Mouse (Mus musculus) forebrain, embryonic 15.5 days (tissue): ENCODE data around the gene Cd46. TPM values are rescaled to one million over a fixed set of nuclear protein-coding genes. Genes with fewer than 3 reads are reported as not detected.

Experiments used
- ATAC-seq: fragments of 200-750 bp; cut with Nextera tagmentation; replicated peaks from 2 replicates; pipeline ENCODE4 v1.8.0; 2017; ENCODE audit warnings: mild to moderate bottlenecking, moderate TSS enrichment, moderate library complexity
- H3K27ac ChIP-seq: fragments of 300-500 bp; sonication (generic); replicated peaks from 2 replicates; pipeline ENCODE4 v1.5.1; 2015; ENCODE audit warnings: mild to moderate bottlenecking, inconsistent platforms
- H3K27me3 ChIP-seq: fragments of 300-500 bp; sonication (generic); 2 replicates; pipeline ENCODE4 v1.6.1; 2015; ENCODE audit warnings: inconsistent platforms
- H3K36me3 ChIP-seq: fragments of 300-500 bp; sonication (generic); 2 replicates; pipeline ENCODE4 v1.6.1; 2015; ENCODE audit warnings: mild to moderate bottlenecking, inconsistent platforms
- H3K4me1 ChIP-seq: fragments of 300-500 bp; sonication (generic); 2 replicates; pipeline ENCODE4 v1.6.1; 2015; ENCODE audit warnings: inconsistent platforms
- H3K4me2 ChIP-seq: fragments of 300-500 bp; sonication (generic); replicated peaks from 2 replicates; pipeline ENCODE4 v1.6.1; 2015; ENCODE audit warnings: mild to moderate bottlenecking, inconsistent platforms
- H3K4me3 ChIP-seq: fragments of 300-500 bp; sonication (generic); 2 replicates; pipeline ENCODE4 v1.5.1; 2015; ENCODE audit warnings: mild to moderate bottlenecking, inconsistent platforms
- H3K9ac ChIP-seq: fragments of 300-500 bp; sonication (generic); replicated peaks from 2 replicates; pipeline ENCODE4 v1.6.1; 2015; ENCODE audit warnings: mild to moderate bottlenecking, inconsistent platforms
- H3K9me3 ChIP-seq: fragments of 300-500 bp; sonication (generic); 2 replicates; pipeline ENCODE4 v1.6.1; 2016; ENCODE audit warnings: inconsistent platforms
- whole genome bisulfite sequencing: fragments of 180-500 bp; shearing (Covaris S2); methylation state at CpG from one replicate; pipeline ENCODE4 v1.1.7; 2015; ENCODE audit warnings: mixed read lengths; 5-methylcytosine and 5-hydroxymethylcytosine counted together
- polyA plus RNA-seq: library from polyadenylated mRNA; unstranded; fragments of >200 nt; fragmentation: Nextera tagmentation; extraction: Ambion mirVana; gene quantifications from 2 replicates; pipeline ENCODE4 v1.2.1, GENCODE M21; 2015

Gene Cd46
- 1.2 and 1.3 TPM in 2 replicates for polyA plus RNA-seq

DNA sequence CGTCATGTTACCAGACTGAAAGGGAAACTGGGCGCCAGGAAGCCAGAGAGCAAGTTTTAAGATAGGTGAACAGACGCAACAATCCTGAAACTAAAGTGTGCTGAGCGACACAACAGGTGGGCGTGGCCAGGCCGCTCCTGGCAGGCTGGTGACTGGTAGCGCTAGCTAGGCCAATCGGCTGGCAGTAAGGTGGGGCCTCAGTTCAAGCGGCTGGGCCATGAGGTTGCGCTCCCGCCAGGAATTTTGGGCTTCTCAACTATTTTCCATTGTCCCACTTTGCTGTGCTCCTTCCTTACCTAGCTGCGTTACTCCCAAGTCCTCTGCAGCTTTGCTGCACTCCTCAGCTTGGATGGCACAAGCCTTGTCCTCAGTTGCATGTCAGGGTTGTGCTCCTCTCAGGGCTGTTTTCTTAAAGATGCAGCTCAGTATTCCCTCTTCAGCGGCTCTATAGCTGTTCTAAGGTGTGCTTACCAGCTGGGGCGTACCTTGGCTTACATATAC lies at the start of gene Cd46:
TSS of gene Cd46 (minus strand) at position 30 of the 501 bp plus-strand sequence.
- peak within 1 kb of the TSS; percentile 45 for H3K4me2 ChIP-seq
- H3K9me3 ChIP-seq = no peaks in the 10 kb centered on the region
- no peak within 1 kb of the TSS for H3K27ac ChIP-seq
- ATAC-seq = peak; percentile 94
- H3K36me3 ChIP-seq = 0 out of 2 replicates have a peak, but pooled peaks cover 8% of the 10 kb centered on the region
- H3K27me3 ChIP-seq = no peaks in the 10 kb centered on the region
- peaks cover 9% of the 10 kb centered on the region for H3K4me1 ChIP-seq
- 4% methylated on average over 14 of the region's 14 CpGs for WGBS
- no peak within 1 kb of the TSS for H3K9ac ChIP-seq
- H3K4me3 ChIP-seq = peak within 1 kb of the TSS; percentile 29

DNA sequence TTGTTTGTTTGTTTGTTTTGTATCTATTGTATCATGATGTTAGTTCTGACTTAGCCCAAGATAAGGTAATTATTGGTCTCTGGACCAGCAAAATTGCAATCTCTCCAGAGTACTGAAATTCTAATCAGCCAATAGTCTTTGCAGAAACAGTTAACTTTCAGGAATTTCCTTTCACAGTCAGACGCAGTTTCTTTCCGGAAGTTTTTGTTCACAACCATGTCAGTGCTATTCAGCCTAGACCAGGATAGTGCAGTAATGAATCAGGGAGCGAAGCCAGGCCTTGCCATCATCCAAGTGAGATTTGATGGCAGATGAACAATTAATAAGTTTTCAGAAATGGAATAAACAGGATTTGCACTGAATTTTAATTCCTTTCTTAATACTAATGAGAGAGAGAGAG lies 40.0 kb upstream of the Cd46 start:
- H3K27me3 ChIP-seq = no peaks in the 10 kb centered on the region
- H3K27ac ChIP-seq = peak overlapping the region; percentile 90; the same call in 1 of the 2 replicates
- peak overlapping the region; percentile 49 for H3K4me2 ChIP-seq
- peaks cover 8% of the 10 kb centered on the region; the same call in 1 of the 2 replicates for H3K36me3 ChIP-seq
- no peaks in the 10 kb centered on the region for H3K9me3 ChIP-seq
- H3K4me1 ChIP-seq = peaks cover 17% of the 10 kb centered on the region
- peak overlapping the region; percentile 59; the same call in 1 of the 2 replicates for H3K4me3 ChIP-seq
- ATAC-seq = no peak
- H3K9ac ChIP-seq = no peak overlapping the region
- 51% methylated on average over 3 of the region's 3 CpGs for WGBS

DNA sequence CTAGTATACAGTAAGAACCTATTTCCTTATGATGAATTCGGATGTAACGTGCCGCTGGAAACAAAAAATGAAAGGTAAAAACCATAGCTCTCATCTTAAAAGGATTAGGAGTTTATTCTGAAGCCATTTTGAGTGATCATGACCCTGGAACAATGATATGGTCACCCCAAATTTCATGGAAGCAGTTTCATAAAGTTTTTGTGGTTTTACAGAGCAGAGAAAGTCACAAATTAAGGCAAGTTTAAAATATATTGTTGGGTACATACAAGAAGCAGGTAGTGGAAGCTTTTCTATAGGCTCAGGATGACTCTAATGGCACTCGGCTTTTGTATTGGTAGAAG lies 39.6 kb upstream of the Cd46 start:
- Histone ChIP-seq H3K27me3 (no peaks in the 10 kb centered on the region), H3K4me1 (peaks cover 17% of the 10 kb centered on the region), H3K4me3 (peak overlapping the region; percentile 59), H3K27ac (peak overlapping the region; percentile 90), H3K36me3 (peaks cover 8% of the 10 kb centered on the region; the same call in 1 of the 2 replicates), H3K4me2 (peak overlapping the region; percentile 49), H3K9ac (peak overlapping the region; percentile 69), H3K9me3 (no peaks in the 10 kb centered on the region)
- no peak for ATAC-seq
- WGBS = 25% methylated on average over 4 of the region's 4 CpGs

DNA sequence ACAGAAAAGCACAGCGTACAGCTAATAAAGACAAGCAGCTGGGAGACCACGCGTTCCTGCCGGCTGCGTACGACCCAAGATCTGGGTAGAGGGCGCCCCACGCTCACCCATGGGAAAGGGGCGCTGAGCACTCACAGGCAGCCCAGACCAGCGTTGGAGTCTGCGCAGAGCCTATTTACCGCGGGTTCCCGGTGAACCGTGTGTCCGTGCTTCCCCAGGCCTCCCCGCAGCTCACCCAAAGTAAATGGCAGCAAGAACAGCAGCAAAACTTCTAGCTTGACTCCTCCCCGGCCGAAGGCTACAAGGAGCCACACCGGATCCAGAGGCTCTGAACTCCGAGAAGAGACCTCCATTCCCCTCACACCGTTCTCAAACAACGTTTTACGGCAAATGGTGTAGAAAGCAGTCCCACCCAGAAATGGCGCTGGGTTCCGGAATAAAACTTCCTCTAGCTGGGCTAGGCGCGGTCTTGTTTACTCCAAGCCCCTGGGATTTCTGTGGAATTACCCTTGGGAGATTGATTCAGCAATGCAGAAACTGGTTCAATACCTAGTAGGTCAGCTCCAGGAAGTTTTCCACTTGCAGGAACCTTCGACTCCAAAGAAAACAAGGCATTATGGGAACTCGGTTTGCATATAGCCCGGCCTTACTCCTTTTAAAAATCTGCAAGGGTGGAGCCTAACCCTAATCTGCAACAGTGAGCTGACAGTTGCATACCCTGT lies 39.1 kb upstream of the Cd46 start, which contains the start of gene Cr1l:
TSS of gene Cr1l (minus strand) at position 634 of the 722 bp plus-strand sequence.
- H3K27ac ChIP-seq = peak within 1 kb of the TSS; percentile 90
- H3K27me3 ChIP-seq = no peaks in the 10 kb centered on the region
- no peaks in the 10 kb centered on the region for H3K9me3 ChIP-seq
- peaks cover 17% of the 10 kb centered on the region for H3K4me1 ChIP-seq
- peak within 1 kb of the TSS; percentile 69 for H3K9ac ChIP-seq
- under 1% methylated on average over 31 of the region's 31 CpGs for WGBS
- peak within 1 kb of the TSS; percentile 59 for H3K4me3 ChIP-seq
- H3K36me3 ChIP-seq = peaks cover 8% of the 10 kb centered on the region; the same call in 1 of the 2 replicates
- ATAC-seq = peak; percentile 99
- H3K4me2 ChIP-seq = peak within 1 kb of the TSS; percentile 49

DNA sequence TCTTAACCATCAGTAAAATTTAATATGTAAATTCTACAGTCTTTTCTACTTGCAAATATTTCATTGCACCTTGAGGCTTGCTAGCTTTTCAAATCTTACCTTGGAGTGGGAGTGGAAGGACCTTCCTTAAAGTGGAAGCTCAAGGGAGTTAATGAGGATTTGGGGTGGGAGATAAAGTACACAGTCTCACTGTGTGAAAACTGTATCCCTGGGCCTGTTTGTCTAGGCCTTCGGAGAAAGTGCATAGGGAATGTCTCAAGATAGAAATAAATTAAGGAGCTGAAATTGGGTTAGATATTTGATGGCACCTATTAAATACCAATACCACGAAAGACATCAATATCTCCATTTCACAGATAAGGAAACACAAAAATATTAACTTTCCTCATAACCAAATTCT lies 38.4 kb upstream of the Cd46 start:
- peaks cover 8% of the 10 kb centered on the region; the same call in 1 of the 2 replicates for H3K36me3 ChIP-seq
- 13% methylated on average over 2 of the region's 2 CpGs for WGBS
- H3K4me1 ChIP-seq = peaks cover 17% of the 10 kb centered on the region
- H3K4me3 ChIP-seq = peak overlapping the region; percentile 59
- H3K9me3 ChIP-seq = no peaks in the 10 kb centered on the region
- H3K4me2 ChIP-seq = peak overlapping the region; percentile 49
- ATAC-seq = peak; percentile 27; the same call in 1 of the 2 replicates
- H3K27ac ChIP-seq = peak overlapping the region; percentile 90
- no peaks in the 10 kb centered on the region for H3K27me3 ChIP-seq
- peak overlapping the region; percentile 69 for H3K9ac ChIP-seq

DNA sequence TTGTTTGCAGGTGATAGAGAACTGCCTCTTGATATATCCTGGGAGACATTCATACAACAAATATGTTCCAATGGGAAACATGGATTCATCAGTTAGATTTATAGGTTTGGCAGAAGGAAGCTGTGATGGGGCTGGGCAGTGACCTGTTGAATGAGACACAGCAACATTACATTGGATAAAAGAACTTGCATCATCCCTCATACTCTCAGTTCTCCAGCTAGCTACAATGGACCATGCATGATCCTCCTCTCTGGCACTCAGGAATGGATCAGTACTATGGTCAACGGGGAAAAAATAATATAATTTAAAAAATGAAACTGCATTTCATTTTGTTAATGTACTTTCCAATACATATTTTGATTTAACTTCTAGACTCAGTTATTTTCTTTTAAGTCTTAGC lies 37.8 kb upstream of the Cd46 start:
- Histone ChIP-seq H3K4me2 (no peak overlapping the region), H3K4me3 (no peak overlapping the region), H3K27me3 (no peaks in the 10 kb centered on the region), H3K4me1 (peaks cover 17% of the 10 kb centered on the region), H3K9ac (no peak overlapping the region), H3K36me3 (peaks cover 8% of the 10 kb centered on the region; the same call in 1 of the 2 replicates), H3K9me3 (no peaks in the 10 kb centered on the region), H3K27ac (no peak overlapping the region)
- no peak for ATAC-seq
- 67% methylated on average over 1 of the region's 1 CpGs for WGBS

DNA sequence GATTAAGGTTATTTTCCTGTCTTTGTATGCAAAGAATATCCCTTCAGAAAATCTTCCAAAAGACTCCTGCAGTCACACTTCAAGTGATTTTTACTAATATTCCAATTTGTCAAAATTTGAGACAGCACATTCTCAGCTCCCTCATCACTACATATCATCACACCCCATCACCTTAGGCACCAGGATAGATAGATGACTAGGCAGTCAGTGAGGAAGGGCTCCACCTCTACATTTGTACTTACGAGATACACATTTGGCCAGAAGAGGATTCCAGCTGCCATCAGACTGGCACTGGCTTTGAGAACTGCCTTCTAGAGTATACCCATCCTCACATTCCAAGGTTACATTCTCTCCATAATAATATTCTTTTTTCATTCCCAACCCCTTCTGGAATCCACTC lies 22.4 kb upstream of the Cd46 start:
- WGBS = 92% methylated on average over 1 of the region's 1 CpGs
- no peak for ATAC-seq

DNA sequence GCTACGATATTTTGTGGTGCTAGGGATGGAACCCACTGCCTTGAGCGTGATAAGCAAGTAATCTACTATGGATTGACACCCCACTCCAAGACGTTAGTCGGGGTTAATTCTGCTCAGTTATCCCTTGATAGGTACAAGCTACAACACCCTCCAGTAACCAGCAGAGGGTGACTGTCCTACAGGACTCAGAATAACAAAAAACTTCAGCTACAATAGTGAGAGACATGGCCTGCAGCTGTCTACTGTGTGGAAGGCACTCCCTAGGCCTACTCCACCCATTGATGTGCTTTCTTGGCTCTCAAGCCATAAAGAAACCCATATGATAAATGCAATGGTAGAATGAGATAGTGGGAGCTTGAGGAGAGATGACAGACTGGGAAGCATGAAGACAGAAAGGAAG lies 21.6 kb upstream of the Cd46 start:
- no peaks in the 10 kb centered on the region for H3K9me3 ChIP-seq
- H3K27ac ChIP-seq = no peak overlapping the region
- no peak overlapping the region for H3K4me3 ChIP-seq
- peaks cover 28% of the 10 kb centered on the region for H3K36me3 ChIP-seq
- no peak for ATAC-seq
- WGBS = 90% methylated on average over 4 of the region's 4 CpGs
- H3K4me1 ChIP-seq = no peaks in the 10 kb centered on the region
- H3K4me2 ChIP-seq = no peak overlapping the region
- no peaks in the 10 kb centered on the region for H3K27me3 ChIP-seq
- no peak overlapping the region for H3K9ac ChIP-seq

More for the DNA sequence above, 22.4 kb upstream of the Cd46 start:
- Histone ChIP-seq H3K27me3 (no peaks in the 10 kb centered on the region), H3K4me1 (no peaks in the 10 kb centered on the region), H3K9me3 (no peaks in the 10 kb centered on the region), H3K27ac (no peak overlapping the region), H3K4me2 (no peak overlapping the region), H3K9ac (no peak overlapping the region), H3K36me3 (peaks cover 25% of the 10 kb centered on the region), H3K4me3 (no peak overlapping the region)

DNA sequence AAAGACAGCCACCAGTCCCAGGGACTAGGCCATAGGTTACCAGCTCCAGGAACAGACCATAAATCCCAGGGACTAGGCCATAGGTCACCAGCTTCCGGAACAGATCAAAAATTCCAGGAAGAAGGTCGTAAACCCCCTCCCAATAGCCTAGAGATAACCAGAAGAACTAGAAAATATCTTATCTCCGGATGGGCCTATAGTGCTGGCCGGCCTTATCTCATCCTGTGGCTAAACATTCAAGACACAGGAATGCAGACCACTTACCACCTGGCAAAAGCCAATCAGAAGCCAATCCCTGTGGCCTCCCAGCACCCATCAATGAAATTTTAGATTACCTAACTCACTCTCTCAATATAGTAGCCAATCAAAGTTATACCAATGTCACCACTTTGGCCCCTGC lies 8.6 kb upstream of the Cd46 start:
- no peak overlapping the region for H3K27ac ChIP-seq
- no peak overlapping the region for H3K4me3 ChIP-seq
- H3K27me3 ChIP-seq = no peaks in the 10 kb centered on the region
- no peak overlapping the region for H3K9ac ChIP-seq
- no peaks in the 10 kb centered on the region for H3K4me1 ChIP-seq
- peaks cover 33% of the 10 kb centered on the region for H3K36me3 ChIP-seq
- ATAC-seq = no peak
- 96% methylated on average over 4 of the region's 4 CpGs for WGBS
- H3K9me3 ChIP-seq = no peaks in the 10 kb centered on the region
- H3K4me2 ChIP-seq = no peak overlapping the region

DNA sequence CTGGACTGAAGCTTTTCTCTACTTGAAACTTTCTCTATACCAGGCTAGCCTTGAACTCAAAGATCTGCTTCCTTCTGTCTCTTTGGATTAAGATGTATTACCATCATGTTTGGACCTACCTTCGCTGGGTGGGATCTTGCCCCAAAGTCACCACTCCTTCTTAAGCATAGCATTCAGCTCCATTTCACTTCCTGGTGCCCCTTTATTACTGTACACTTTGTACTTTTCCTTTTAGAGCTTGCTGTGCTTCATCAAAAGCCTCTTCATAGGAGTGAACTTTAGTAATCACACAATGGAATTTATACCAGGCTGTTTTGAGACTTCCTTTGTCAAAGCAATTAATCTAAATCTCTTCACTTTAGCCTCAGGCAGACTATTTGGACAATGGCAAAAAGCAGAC lies 6.0 kb upstream of the Cd46 start:
- 100% methylated on average over 1 of the region's 1 CpGs for WGBS
- H3K27me3 ChIP-seq = no peaks in the 10 kb centered on the region

DNA sequence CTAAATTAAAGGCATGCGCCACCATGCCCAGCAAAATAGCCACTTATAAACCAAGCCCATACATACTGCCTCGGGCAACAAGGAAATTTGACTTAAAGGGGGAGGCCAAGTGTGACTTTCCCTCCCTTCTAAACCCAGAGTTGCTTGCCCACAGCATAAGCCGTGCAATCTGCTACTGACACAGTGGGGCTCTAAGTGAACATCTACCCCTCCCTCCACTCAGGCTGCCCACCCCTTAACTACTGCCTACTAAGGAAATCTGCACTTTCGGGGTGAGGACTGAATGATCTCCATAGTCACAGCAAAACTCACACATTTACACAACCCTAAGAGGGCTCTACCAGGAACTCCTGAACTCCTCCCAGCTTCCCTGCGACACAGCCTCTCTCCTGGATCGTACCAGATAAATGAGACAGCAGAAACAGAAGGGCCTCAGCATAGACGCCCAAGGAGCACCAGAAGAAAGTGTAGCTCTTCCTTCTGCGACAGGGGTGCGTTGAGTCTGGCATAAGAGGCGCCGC lies 290 bp downstream of the Cd46 start:
- Histone ChIP-seq H3K36me3 (0 out of 2 replicates have a peak, but pooled peaks cover 5% of the 10 kb centered on the region), H3K27ac (no peak overlapping the region), H3K4me1 (peaks cover 9% of the 10 kb centered on the region), H3K27me3 (no peaks in the 10 kb centered on the region), H3K9me3 (no peaks in the 10 kb centered on the region), H3K9ac (no peak overlapping the region), H3K4me2 (peak overlapping the region; percentile 45), H3K4me3 (peak overlapping the region; percentile 29)
- ATAC-seq = peak; percentile 74
- 18% methylated on average over 11 of the region's 11 CpGs for WGBS

More for the DNA sequence above, 6.0 kb upstream of the Cd46 start:
- no peaks in the 10 kb centered on the region for H3K9me3 ChIP-seq
- H3K36me3 ChIP-seq = peaks cover 28% of the 10 kb centered on the region
- H3K4me1 ChIP-seq = no peaks in the 10 kb centered on the region
- no peak for ATAC-seq
- no peak overlapping the region for H3K4me3 ChIP-seq
- H3K9ac ChIP-seq = no peak overlapping the region
- H3K4me2 ChIP-seq = no peak overlapping the region
- no peak overlapping the region for H3K27ac ChIP-seq

DNA sequence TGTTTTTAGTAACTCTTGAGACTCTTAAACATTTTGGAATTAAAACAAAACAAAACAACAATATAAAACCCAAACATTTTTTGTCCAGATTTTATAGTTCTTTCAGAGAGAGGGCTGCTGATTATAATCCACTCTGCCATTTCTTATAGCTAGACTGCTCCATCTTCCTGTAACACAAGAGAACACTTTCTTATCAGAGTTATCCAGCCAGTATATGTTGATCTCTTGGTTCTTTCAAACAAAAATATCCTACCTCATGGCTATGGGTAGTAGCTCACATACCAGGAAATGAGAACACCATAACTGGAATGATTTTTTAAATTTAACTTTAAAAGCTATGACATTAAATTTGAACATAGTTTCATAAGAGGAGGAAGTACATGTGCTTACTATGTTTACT lies 9.9 kb downstream of the Cd46 start:
- H3K4me3 ChIP-seq = no peak overlapping the region
- H3K27ac ChIP-seq = no peak overlapping the region
- no peaks in the 10 kb centered on the region for H3K36me3 ChIP-seq
- no peak overlapping the region for H3K4me2 ChIP-seq
- no peaks in the 10 kb centered on the region for H3K9me3 ChIP-seq
- no peaks in the 10 kb centered on the region for H3K4me1 ChIP-seq
- H3K27me3 ChIP-seq = no peaks in the 10 kb centered on the region
- no peak overlapping the region for H3K9ac ChIP-seq
- ATAC-seq = no peak
